Mouse (Mus musculus): ENCODE measurements around the gene Ugt1a5.
"Not testable (repeated sequence)": the region's sequence is repeated elsewhere in the genome, so short reads cannot be mapped to it uniquely, and the experiment has no call there.

Ugt1a5 gene

GRCm38 (mm10) chr1:88224029-88224776 lies 58.4 kb downstream of the Ugt1a5 start:
- DNase-seq (ENCODE audit: low spot score) = peak; percentile 58

- DNase-seq (ENCODE audit: low spot score) = not testable (repeated sequence)
Observed at GRCm38 (mm10) chr1:88225301-88225700, 59.5 kb downstream of the Ugt1a5 start.

GRCm38 (mm10) chr1:88225741-88226140 lies 59.9 kb downstream of the Ugt1a5 start:
- no peak for DNase-seq (ENCODE audit: low spot score)

- DNase-seq (ENCODE audit: low spot score) = no peak
Observed at GRCm38 (mm10) chr1:88226670-88227379, 61.0 kb downstream of the Ugt1a5 start, which contains the start of gene Mroh2a. TSS of gene Mroh2a (plus strand) at chr1:88226986.

- DNase-seq (ENCODE audit: low spot score) = peak; percentile 8
Observed at GRCm38 (mm10) chr1:88227482-88227881, 61.7 kb downstream of the Ugt1a5 start.

GRCm38 (mm10) chr1:88228121-88228520 lies 62.3 kb downstream of the Ugt1a5 start:
- no peak for DNase-seq (ENCODE audit: low spot score)

GRCm38 (mm10) chr1:88229566-88229965 lies 63.8 kb downstream of the Ugt1a5 start:
- DNase-seq (ENCODE audit: low spot score) = no peak

GRCm38 (mm10) chr1:88229986-88230385 lies 64.2 kb downstream of the Ugt1a5 start:
- DNase-seq (ENCODE audit: low spot score) = no peak

- DNase-seq (ENCODE audit: low spot score) = no peak
Observed at GRCm38 (mm10) chr1:88230421-88230820, 64.6 kb downstream of the Ugt1a5 start.

GRCm38 (mm10) chr1:88230981-88231802 lies 65.4 kb downstream of the Ugt1a5 start:
- no peak for DNase-seq (ENCODE audit: low spot score)

GRCm38 (mm10) chr1:88231803-88232499 lies 66.1 kb downstream of the Ugt1a5 start:
- DNase-seq (ENCODE audit: low spot score) = no peak

- DNase-seq (ENCODE audit: low spot score) = no peak
Observed at GRCm38 (mm10) chr1:88232664-88233380, 67.0 kb downstream of the Ugt1a5 start.

- no peak for DNase-seq (ENCODE audit: low spot score)
Observed at GRCm38 (mm10) chr1:88233421-88234247, 67.8 kb downstream of the Ugt1a5 start.

- DNase-seq (ENCODE audit: low spot score) = no peak
Observed at GRCm38 (mm10) chr1:88234248-88234610, 68.4 kb downstream of the Ugt1a5 start.

- no peak for DNase-seq (ENCODE audit: low spot score)
Observed at GRCm38 (mm10) chr1:88234646-88235045, 68.8 kb downstream of the Ugt1a5 start.

- no peak for DNase-seq (ENCODE audit: low spot score)
Observed at GRCm38 (mm10) chr1:88235046-88235893, 69.5 kb downstream of the Ugt1a5 start.

GRCm38 (mm10) chr1:88235894-88236415 lies 70.1 kb downstream of the Ugt1a5 start:
- no peak for DNase-seq (ENCODE audit: low spot score)

- DNase-seq (ENCODE audit: low spot score) = no peak
Observed at GRCm38 (mm10) chr1:88237311-88237710, 71.5 kb downstream of the Ugt1a5 start.

GRCm38 (mm10) chr1:88238771-88239170 lies 73.0 kb downstream of the Ugt1a5 start:
- DNase-seq (ENCODE audit: low spot score) = no peak
